Mouse (Mus musculus): Measurements from ENCODE around the gene Syn3.

- TF ChIP-seq CTCF (IDR thresholded peaks at IDR 0.05; ENCODE audit: extremely low read depth, insufficient read depth, insufficient read length, insufficient replicate concordance): no peak
- no peak for TF ChIP-seq POLR2A (IDR thresholded peaks at IDR 0.05; ENCODE audit: low read depth, low read length)
Observed at GRCm38 (mm10) chr10:86194722-86195121, 304.0 kb downstream of the Syn3 start.
